Mouse (Mus musculus) inflammation-experienced regulatory T-cells, adult 16 weeks (primary cell): Measurements from ENCODE around the gene Gpr101. TPM values are rescaled to one million over a fixed set of nuclear protein-coding genes. Genes with fewer than 3 reads are reported as not detected.

Source experiments
- polyA plus RNA-seq: library from polyadenylated mRNA; unstranded; fragments of 100-300 nt; shearing (Covaris generic); gene quantifications from one replicate; pipeline ENCODE4 v1.2.1, GENCODE M21; 2017

Gpr101 gene
- polyA plus RNA-seq = not detected

DNA sequence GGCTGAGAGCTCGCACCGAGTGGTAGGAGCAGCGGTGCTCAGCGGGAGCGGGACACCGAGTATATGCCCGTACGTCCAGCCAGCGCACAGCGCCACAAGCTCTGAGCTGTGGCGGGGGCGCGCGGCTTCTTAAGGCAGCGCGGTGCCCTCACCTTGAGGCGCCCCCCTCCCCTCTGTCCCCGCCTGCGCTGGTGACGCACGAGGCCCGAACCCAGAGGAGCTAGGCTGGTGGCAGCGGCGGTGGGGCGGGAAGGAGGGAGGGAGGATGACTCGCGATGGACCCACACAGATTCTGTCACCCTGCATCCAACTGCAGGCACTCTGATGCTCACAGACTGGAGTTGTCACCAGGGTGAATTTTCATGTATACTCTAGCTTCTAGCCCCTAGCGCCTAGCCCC, at the start of gene Gpr101:
Gene Gpr101, minus strand, starts transcription at position 124 of the 400 bp plus-strand sequence.

Other genes starting within 250 kb of the Gpr101 start
- 161 TPM for gene Arhgef6, start 165.0 kb downstream of the Gpr101 start, polyA plus RNA-seq
- gene Rbmx, start 110.7 kb downstream of the Gpr101 start, polyA plus RNA-seq = 101 TPM
- gene Gm364, start 94.6 kb downstream of the Gpr101 start, polyA plus RNA-seq = not detected